Mouse (Mus musculus): ENCODE results near the gene Arhgap28. TPM values are rescaled to one million over a fixed set of nuclear protein-coding genes. Genes with fewer than 3 reads are reported as not detected.

The Arhgap28 gene
- total RNA-seq, 2 experiments from 2014 or later, result 0.90 to 1.8 TPM

GRCm38 (mm10) chr17:67815720-67816119 lies 188.2 kb downstream of the Arhgap28 start:
- ATAC-seq (replicated peaks; ENCODE audit: poor library complexity, severe bottlenecking), result no peak

DNA sequence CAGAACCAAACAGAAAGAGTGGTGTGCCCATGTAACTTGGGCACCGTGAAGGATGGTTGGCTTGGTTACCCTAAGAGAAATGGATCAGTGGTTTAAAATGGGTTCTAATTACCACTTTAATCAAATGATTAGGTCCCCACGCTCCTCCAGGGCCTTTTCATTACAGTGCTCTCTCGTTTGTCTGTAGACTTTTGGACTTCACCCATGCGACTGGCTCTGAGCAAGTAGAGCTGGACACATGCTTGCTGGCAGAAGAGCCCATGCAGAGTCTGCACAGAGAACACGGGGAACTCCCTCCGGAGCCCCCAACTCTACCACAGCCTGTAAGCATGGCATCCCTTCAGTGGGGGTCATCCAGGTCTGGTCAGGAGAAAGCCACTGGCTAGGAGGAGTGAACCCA lies 190.3 kb downstream of the Arhgap28 start:
- no peak for ATAC-seq (replicated peaks; ENCODE audit: poor library complexity, severe bottlenecking)

GRCm38 (mm10) chr17:67809171-67809570 lies 194.7 kb downstream of the Arhgap28 start:
- ATAC-seq (replicated peaks; ENCODE audit: poor library complexity, severe bottlenecking), result no peak

All from granulocyte monocyte progenitor cell, adult 5-6 weeks (primary cell).